Mouse (Mus musculus): ENCODE data around the gene Cep295. TPM values are rescaled to one million over a fixed set of nuclear protein-coding genes. Genes with fewer than 3 reads are reported as not detected.

Cep295 gene
- 14.4 and 20.0 TPM in 2 replicates for total RNA-seq (2023)

DNA sequence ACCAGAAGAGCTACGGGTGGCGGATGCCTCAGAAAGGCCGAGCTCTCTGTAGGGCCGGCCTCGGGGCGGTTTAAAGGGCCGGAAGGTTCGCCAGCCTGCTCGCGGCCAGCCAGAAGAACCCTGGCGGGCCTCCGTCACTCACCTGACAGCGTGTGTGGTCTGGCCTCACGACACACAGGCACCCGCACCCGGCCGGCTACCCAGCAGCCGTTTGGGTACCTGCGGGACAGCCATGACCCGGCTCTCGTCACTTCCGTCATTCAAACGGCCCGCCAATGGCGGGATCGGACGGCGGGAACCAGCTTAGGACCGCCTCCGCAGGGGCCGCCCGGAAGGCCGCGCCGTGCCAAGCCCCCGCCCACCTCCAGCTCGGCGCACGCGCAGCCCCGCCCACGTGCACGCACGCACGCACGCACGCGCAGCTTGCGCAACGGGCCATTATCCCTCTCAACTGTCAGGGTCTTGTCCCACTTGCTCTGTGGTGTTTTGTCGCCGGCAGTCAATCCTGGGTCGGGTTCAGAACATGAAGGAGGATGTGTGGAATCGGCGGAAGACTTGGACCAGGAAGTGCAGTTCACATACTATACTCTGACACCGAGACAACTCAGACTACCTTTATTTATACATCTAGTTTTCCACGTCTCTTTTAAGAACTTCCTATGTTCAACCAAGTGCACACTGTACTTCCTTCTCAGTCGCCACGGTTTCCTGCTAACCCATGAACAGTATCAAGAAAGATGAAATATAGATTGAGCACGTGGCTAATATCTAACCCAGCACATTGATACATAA, at the start of gene Cep295:
TSS of gene Cep295 (minus strand) at position 305 of the 792 bp plus-strand sequence.

DNA sequence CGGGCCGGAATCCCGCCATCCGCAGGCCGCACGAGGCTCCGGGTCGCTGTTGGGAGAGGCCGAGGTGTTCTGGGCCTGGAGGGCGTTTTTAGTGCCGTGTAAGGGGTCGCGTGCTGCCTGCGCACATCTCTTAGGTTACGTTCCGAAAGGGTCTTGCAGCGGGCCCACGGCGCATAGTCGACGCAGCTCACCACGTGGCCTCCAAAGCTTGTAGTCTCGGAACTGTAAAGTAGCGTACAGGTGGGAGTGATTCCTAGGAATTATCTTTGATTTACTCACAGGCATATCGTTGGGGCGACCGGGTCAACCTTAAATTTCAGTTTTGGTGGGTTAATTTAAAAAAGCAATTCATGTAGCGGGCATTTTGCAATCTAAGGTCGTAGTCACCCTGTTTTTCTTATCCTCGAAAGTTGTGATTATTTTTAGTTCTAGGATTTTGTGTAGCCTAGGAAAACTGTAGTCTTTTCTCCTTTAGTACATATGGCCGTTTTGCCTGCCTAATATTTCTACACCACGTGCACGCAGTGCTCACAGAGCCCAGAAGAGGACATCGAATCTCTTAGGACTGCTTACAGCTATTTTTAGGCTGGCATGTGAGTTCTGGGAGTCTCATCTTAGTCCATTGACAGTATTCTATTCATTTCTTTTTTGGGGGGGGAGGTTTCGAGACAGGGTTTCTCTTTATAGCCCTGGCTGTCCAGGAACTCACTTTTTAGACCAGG, 51.0 kb downstream of the Cep295 start, which contains the start of gene 4931406C07Rik:
TSS of gene 4931406C07Rik (minus strand) at position 51 of the 722 bp plus-strand sequence.

DNA sequence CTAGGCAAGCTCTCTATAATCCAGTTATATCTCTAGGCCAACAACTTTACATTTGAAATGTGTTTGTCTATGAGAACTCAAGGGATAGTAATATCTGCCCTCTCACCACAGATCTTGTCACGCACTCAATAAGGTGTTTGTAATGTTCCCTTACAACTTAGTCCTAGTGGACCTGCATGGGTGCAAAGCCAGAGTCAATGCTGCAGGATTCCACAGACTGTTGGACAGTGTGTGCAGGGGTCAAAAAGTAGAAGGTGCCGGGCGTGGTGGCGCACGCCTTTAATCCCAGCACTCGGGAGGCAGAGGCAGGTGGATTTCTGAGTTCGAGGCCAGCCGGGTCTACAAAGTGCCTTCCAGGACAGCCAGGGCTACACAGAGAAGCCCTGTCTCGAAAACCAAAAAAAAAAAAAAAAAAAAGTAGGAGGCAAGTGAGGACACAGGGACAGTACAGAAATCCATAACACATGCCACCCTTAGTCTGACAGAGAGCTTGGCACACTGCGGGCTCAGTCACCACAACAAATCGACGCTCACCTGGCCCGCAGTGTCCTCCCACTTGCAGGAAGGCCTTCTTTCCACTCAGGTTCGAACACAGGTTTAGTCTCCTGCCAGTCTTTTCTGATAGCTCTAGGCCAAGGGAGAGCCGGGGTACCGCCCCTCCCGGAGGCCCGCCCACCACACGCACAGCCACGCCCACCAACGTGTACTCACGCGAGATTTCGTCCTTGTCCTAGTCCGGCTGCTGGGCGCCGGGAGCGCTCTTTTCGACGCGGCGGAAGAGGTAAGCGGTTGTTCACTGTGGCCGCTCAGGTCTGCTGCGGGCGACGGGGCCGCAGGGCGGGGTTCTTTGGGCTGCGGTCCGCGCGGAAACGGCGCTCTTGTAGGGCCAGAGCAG, 51.8 kb downstream of the Cep295 start, which contains the start of gene Taf1d:
TSS of gene Taf1d (plus strand) at position 712 of the 895 bp plus-strand sequence.

DNA sequence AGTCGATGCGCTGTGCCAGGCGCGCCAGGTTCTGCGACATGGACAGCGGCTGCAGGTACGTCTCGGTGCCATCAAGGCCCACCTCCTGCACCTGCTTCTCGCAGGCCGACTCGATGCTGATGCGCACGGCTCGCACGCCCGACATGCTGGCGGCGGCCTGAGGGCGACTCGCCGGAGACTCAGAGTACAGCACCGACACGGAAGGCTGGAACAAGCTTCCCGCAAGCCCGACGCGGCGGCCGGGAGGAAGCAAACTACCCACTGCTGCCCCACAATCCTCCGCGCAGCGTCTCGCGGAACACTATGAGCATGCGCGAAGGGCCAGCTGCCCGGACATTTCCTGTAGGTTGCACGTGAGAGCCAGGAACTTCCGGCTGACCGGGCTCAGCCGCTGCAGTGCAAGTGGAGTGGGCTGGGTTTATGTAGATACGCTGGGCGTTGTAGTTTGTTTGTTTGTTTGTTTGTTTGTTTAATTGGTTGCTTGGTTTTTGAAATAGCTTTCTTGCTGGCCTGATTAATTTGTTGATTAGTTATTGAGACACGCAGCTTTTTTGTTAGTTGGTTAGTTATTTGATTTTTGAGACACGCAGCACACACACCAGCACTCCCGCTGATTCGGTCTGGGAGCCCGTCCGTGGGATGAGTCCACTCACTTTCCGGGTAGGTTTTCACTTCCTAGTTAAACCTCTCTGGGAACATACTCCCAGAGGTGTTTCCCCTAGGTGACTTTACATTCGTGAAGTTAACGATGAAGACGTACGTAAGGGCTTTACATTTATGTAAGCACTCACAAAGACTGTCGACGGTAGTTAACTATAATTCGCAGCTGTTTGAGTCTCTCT, 77.7 kb downstream of the Cep295 start, which contains the start of gene Med17:
TSS of gene Med17 (minus strand) at position 283 of the 842 bp plus-strand sequence.

Other genes with a start within 250 kb of the Cep295 start
- not detected in 2 replicates for gene Hephl1, start 245.7 kb downstream of the Cep295 start, total RNA-seq (2023)
- not detected in 2 replicates for gene Vstm5, start 118.7 kb downstream of the Cep295 start, total RNA-seq (2023)
- 26.9 and 28.2 TPM in 2 replicates for gene Med17, start 77.9 kb downstream of the Cep295 start, total RNA-seq (2023)
- gene Taf1d, start 51.6 kb downstream of the Cep295 start, total RNA-seq (2023): 270 and 312 TPM in 2 replicates
- 4.7 and 4.9 TPM in 2 replicates for gene 4931406C07Rik, start 51.3 kb downstream of the Cep295 start, total RNA-seq (2023)
- 1.5 and 2.6 TPM in 2 replicates for gene Smco4, start 135.6 kb upstream of the Cep295 start, total RNA-seq (2023)

Measured in neutrophil, adult 65 days (primary cell).